Mouse (Mus musculus) right cerebral cortex, postnatal 36 days (tissue): ENCODE results near the gene Ints14.

Experiments used
- DNase-seq, 2 experiments: peaks; one replicate each; pipeline ENCODE4 v3.0.0; 2022; ENCODE audit warnings: low spot score in 2 of 2, mixed read lengths in 1 of 2

Ints14 gene

DNA sequence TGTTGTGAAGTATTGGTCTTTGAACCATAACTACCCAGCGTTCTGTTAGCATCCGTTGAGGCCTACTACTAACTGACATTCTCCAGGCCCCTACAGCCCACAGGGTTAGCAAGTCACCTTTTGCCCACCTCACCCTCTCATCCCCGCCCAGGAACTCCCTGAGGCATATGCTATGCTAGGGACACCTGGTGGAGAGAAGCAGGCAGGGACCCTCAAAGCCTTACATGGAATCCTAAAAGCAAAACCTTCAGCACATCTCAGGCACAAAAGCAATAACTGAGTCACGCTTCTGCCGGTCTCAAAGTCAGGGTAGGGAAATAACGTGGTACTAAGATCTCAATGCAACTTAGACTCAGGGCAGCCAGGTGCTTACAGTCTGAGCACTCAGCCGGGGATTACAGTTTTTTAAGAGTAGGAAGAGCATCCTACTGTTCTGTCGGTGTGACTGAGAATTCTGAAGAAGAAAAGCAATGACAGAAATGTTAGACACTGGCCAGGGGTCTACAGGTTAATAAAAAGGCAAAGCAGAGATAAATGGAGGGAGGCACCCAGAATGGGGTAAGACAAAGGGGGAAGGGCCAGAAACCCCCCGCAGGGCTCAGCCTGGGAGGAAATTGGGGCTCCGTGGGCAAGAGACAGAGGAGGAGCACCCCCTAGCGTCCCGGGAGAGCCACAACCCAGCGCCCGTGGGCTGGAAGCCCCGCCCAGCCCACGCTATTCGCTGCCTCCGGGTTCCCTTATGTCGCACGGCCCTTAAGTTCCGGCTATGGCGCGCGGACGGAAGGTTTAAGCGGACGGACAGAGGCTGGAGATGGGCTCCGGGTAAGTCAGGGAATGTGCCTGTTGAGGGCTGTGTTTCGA is at the start of gene Ints14:
Ints14 (plus strand) TSS at position 789 of the 861 bp plus-strand sequence.
- DNase-seq: peak; percentile 89 to 93

- DNase-seq: no peak
Observed at GRCm38 (mm10) chr9:64913406-64913805, 47.3 kb upstream of the Ints14 start.

DNA sequence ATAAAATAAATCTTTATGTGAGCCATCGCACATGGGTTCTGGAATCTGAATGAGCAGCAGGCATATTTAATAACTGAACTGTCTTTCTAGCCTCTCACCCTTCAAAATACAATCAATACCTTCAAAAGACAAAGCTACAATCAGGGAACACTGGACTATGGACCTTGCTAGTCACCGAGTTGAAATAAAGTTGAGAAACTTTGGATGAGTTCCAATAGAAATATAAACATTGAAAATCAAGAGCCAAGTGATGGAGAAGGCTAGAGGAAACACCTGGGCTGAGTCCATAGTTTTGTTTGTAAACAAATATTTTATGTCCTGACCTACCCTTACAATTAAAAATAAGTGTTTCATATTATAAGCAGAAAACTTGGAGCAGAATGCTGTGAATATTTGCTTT is 46.7 kb upstream of the Ints14 start:
- no peak for DNase-seq

DNA sequence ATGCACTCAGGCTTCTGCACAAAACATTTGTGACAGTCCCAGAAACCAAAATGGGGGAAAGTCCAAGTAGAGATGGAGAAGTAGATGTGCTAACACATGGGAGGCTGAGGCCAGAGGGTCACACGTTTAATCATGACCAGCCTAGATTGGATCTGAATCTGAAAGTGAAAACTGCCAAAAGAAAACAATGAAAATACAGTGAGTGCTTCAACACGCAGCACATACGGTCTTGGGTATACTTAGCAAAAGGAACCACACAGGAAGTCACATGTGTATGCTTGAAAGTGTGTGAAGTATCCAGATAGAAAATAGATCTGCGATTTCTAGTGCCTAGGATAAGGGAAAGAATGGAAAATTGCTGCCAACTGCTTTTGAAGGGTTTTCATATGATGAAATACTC is 46.1 kb upstream of the Ints14 start:
- DNase-seq: no peak

GRCm38 (mm10) chr9:64918560-64918959 is 42.1 kb upstream of the Ints14 start:
- DNase-seq: no peak

GRCm38 (mm10) chr9:64925771-64926170 is 34.9 kb upstream of the Ints14 start:
- no peak for DNase-seq

DNA sequence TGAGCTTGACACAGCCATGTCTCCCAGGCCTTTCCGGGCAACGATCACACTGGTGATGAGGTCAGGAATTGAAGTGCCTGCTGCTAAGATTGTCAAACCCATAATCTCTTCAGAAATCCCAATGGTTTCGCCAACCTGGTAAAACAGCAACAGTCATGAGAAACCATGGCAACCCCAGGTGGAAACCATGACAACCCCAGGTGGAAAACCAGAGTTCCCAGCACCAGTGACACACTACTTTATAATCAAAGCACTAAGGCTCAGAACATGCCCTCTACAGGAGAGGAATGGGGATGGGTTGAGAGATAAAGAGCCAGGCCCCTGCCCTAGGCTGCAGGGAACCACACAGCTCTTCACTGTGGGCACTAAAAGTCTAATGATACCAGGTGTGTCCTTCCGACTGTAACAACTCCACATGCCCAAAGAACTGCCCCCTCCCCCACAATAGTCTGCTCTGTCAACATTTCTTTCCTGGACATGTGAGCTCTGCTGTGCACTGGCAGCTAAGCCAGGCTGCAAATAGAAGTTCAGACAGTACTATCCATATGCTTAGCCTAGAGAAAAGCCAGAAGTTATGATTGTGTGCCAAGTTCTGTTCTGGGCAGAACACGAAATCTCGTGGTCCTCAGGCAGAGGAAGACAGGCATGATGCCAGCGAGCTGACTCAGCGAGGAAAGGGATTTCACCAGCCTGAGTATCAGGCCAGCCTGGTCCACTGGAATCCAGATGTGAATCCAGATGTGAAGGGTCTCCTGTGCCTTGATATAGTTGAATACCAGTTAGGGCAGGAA is 34.3 kb upstream of the Ints14 start:
- peak; percentile 80 to 81 for DNase-seq

- DNase-seq: no peak
Observed at GRCm38 (mm10) chr9:64930256-64930655, 30.4 kb upstream of the Ints14 start.

GRCm38 (mm10) chr9:64931751-64932610 is 28.7 kb upstream of the Ints14 start:
- DNase-seq: no peak

DNA sequence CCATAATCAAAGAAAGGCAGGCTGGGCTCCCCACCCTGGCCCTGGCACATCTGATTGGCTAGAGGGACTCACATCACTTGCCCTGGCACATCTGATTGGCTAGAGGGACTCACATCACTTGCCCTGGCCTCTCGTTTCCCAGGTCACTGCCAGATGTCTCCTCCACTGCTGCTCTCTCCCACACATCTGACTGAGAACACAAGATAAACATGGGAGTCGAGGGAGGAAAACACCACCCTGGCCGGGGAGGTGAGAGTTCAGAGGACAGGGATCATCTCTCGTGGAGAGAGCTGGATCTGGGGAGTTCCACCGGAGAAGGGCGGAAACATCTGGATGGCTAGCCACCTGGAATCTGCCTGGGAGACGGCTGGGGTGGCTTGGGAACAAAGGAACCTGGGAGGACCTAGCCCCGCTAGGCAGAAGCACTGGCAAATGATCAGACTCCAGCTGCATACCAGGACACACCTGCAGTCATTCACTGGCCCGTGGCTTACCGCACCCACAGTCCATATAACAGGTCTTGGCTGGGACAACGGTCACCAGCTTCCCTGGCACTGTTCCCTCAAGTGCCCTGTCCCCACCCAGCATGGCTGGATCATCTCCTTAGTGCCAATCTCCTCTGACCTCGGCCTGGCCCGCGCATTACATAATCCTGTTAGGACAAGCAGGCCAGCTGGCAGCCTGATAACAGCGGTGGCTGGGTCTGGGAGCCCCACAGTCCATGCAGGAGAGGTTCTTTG is 26.5 kb upstream of the Ints14 start:
- DNase-seq: no peak

DNA sequence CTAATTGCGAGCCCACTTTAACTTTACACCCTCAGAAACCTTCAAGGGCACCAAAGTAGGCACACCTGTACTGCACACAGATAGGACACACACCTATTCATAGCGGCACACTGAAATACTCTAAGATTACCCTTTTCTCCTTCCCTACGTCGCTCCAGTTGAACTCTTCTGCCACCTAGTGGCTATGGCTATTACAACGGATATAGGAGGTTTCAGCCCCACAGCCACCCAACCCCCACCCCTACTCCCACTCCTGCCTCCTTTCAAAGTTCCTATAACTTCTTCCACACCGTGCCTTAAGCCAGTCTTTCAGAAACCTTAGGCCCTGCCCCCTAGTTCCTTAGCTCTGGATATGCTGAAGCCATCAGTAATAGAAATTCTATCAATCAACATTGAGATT is 24.2 kb upstream of the Ints14 start:
- DNase-seq: peak in 1 of 2 experiments; percentile 39

DNA sequence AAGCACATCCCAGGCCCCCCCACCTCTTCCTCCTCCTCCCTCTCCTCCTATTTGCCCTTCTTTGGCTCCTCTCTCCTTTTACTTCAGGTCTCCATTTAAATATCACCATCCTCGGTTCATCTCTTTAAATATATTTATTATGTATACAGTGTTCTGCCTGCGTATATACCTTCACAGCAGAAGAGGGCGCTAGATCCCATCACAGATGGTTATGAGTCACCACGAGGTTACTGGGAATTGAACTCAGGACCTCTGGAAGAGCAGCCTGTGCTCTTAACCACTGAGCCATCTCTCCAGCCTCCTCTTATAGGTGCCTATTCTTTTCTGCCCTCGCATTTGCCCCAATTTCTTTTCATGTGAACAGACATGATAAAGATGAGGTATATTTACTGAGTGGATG is 23.2 kb upstream of the Ints14 start:
- no peak for DNase-seq

DNA sequence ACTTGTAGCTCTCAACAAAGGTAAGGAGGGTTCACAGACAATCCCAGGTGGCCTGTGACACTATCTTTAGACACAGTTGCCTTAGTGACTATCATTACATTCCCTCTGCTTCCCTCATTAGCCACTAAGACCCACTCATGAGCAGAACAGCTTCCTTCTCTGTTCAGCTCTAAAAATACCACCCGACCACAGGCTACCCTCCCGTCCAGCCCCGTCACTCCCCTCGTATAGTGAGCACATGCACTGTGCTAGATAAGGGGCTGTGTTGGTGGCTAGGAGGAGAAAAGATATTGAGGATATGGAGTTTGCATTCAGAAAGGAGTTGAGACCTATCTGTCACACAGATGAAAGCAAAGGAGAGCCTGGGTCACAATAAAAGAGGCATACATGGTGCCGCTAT is 22.2 kb upstream of the Ints14 start:
- no peak for DNase-seq

DNA sequence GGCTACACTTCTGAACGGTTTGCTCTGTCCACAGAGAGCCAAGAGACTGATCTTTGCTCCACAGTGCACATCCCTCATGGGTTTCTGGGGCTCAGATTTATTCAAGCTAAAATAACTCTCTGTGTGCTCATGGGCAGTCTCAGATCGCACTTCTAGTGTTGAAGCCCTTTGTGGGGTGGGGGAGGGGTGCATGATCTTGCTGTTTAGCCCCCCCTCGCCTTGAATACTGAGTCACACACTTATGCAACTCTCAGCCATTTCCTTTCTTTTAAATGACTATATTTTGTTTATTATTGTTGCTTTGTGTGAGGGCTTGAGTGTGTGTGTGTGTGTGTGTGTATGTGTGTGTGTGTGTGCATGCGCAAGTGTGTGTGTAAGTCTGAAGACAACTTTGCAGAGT is 21.4 kb upstream of the Ints14 start:
- no peak for DNase-seq

DNA sequence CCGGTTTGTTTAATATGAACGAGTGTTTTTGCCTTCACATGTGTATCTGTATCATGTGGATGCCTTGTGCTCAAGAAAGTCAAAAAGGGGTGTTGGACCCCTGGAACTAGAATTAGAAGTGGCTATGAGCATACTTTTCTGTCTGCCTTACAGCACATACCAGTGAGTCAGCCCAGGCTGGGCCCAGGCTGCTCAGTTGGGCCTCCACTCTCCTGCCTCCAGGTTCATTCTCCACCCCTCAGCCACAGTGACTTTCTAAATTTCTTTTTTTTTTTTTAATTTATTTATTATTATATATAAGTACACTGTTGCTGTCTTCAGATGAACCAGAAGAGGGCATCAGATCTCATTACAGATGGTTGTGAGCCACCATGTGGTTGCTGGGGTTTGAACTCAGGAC is 20.9 kb upstream of the Ints14 start:
- DNase-seq: no peak

DNA sequence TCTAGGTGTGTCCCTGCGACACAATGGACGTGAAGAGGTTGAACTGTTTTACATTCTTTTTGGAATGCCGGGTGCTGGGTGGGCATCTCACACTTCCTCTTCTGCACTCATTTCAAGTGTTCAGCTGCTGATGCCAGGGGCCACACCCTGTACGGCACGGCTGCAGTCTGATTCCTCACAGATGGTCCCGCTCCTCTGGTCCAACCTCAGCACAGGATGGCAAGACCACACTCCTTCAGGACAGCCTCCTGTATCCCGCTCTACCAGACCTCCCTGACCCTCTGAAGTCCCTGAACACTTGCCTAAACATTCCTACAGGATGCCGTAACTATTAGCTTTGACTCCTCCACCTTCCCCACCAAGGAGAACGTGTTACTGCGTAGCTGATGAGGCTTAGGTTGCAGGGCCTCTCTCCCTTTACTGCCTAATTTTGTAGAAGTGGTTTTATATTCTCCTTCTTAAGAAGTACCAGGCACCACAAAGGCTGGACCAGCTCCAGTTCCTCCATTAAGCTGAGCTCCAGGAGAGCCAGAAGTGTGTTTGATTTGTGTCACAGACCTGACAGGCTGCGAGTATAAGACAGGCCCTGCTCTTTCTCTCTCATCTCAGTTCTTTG is 19.9 kb upstream of the Ints14 start:
- no peak for DNase-seq

- DNase-seq: no peak
Observed at GRCm38 (mm10) chr9:64941650-64942049, 19.1 kb upstream of the Ints14 start.

DNA sequence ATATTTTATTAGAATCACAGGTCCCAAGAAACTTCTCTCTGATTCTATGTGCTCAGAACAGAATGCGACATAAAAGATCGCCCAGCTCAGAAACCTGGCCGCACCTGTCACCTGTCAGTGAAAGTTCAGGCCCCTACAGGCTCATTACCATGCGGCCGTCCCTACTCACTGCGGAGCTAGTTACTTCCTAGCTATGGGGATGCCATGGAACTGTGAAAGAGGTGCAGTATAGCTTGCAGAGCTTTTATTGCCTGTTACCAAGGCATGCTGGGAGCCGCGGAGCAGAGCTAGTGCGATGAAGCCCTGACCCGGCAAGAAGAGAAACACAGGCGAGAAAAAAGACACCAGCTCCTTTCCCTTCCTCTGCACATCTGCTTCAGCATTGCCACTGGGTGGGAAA is 16.7 kb upstream of the Ints14 start:
- no peak for DNase-seq

GRCm38 (mm10) chr9:64947483-64948095 is 13.1 kb upstream of the Ints14 start:
- no peak for DNase-seq

DNA sequence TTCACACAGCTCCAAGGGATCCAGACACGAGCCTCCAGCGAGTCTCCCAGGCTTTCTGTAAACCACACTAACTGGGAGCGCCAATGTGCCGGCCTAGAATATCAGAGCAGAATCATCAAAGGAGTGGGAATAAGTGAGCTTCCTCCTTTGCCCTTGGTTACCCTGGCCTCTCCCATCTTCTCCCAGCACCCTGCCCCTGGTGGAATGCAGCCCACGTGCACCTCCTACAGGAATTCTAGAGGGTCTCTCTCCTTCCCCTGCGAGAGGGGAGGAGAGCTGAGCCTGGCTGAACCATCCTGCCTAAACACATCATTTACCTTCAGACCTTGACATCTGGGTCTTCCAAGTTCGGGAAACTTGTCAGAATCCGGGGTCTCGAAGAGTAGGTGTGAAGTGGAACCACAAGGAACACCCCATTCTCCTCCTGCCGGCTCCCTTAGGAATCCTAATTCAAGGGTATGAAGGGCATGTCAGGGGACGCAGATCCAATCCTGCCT is 9.5 kb upstream of the Ints14 start, which contains the start of gene Slc24a1:
Slc24a1 (minus strand) TSS at position 447 of the 497 bp plus-strand sequence.
- no peak for DNase-seq
